Mouse (Mus musculus): Measurements from ENCODE around the gene Scarb2. TPM values are rescaled to one million over a fixed set of nuclear protein-coding genes. Genes with fewer than 3 reads are reported as not detected.

The Scarb2 gene
- polyA plus RNA-seq, 1 experiment: 78.7 TPM

GRCm38 (mm10) chr5:92486758-92487157 is 19.9 kb downstream of the Scarb2 start:
- TF ChIP-seq CTCF (IDR thresholded peaks at IDR 0.05; ENCODE audit: insufficient read depth, low read depth, low read length): no peak
- no peak for TF ChIP-seq POLR2A (IDR thresholded peaks at IDR 0.05; ENCODE audit: insufficient read depth, low read depth, low read length)
- WGBS: 91% methylated on average over 3 of the region's 3 CpGs
- Histone ChIP-seq H3K4me1 (ENCODE audit: control insufficient read depth, insufficient read depth, low read length) (peaks cover 12% of the 10 kb centered on the region), H3K27ac (ENCODE audit: insufficient read depth, low read depth, low read length) (no peak overlapping the region), H3K4me3 (ENCODE audit: insufficient read depth, low read depth, low read length) (no peak overlapping the region)

DNA sequence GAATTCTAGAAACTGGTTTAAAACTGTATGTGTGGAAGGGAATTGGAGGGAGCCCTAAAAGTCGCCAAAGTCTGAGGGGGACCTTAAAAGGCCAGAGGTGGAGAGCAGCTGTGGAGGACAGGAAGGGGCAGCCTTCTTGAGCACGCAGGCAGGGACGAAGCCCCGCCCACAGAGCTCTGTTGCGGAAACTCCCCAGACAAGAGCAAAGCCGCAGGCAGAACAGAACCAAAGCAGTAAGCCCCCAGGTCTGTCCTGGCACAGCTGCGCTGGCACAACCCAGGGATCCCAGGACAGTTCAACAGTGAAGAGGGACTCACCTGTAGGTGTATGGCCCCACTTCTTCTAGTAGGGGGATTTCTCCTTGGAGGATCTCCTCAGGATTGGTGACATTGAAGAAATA is 21.8 kb downstream of the Scarb2 start:
- Histone ChIP-seq H3K4me1 (ENCODE audit: control insufficient read depth, insufficient read depth, low read length) (peaks cover 6% of the 10 kb centered on the region), H3K4me3 (ENCODE audit: insufficient read depth, low read depth, low read length) (no peak overlapping the region), H3K27ac (ENCODE audit: insufficient read depth, low read depth, low read length) (no peak overlapping the region)
- TF ChIP-seq CTCF (IDR thresholded peaks at IDR 0.05; ENCODE audit: insufficient read depth, low read depth, low read length): no peak
- no peak for TF ChIP-seq POLR2A (IDR thresholded peaks at IDR 0.05; ENCODE audit: insufficient read depth, low read depth, low read length)
- 78% methylated on average over 7 of the region's 7 CpGs for WGBS

DNA sequence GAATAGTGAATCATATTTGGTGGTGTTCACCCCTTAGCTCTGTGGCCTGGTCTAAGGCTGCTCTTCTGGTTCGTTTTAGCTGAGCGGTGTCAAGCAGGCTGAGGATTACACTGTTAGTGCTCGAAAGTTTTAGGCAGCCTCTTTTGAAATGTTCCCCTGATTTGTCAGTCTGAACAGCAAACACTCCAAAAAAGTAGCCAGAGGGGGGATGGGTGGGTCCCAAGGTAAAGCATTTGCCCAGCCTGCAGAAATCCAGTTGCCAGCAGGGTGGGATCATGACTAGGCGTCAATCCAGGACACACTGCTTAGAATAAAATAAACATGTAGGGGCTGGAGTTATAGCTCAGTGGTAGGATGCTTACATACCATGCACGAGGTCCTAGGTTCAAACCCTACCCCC is 33.8 kb downstream of the Scarb2 start:
- WGBS: 78% methylated on average over 5 of the region's 5 CpGs
- no peak for TF ChIP-seq CTCF (IDR thresholded peaks at IDR 0.05; ENCODE audit: insufficient read depth, low read depth, low read length)
- TF ChIP-seq POLR2A (IDR thresholded peaks at IDR 0.05; ENCODE audit: insufficient read depth, low read depth, low read length): no peak
- H3K4me3 ChIP-seq (ENCODE audit: insufficient read depth, low read depth, low read length): no peak overlapping the region
- H3K4me1 ChIP-seq (ENCODE audit: control insufficient read depth, insufficient read depth, low read length): peaks cover 9% of the 10 kb centered on the region
- H3K27ac ChIP-seq (ENCODE audit: insufficient read depth, low read depth, low read length): no peak overlapping the region

GRCm38 (mm10) chr5:92471531-92471930 is 35.1 kb downstream of the Scarb2 start:
- H3K27ac ChIP-seq (ENCODE audit: insufficient read depth, low read depth, low read length): no peak overlapping the region
- no peak for TF ChIP-seq POLR2A (IDR thresholded peaks at IDR 0.05; ENCODE audit: insufficient read depth, low read depth, low read length)
- TF ChIP-seq CTCF (IDR thresholded peaks at IDR 0.05; ENCODE audit: insufficient read depth, low read depth, low read length): no peak
- no peak overlapping the region for H3K4me3 ChIP-seq (ENCODE audit: insufficient read depth, low read depth, low read length)
- H3K4me1 ChIP-seq (ENCODE audit: control insufficient read depth, insufficient read depth, low read length): peaks cover 9% of the 10 kb centered on the region
- 91% methylated on average over 4 of the region's 4 CpGs for WGBS

- 86% methylated on average over 18 of the region's 18 CpGs for WGBS
- H3K4me3 ChIP-seq (ENCODE audit: insufficient read depth, low read depth, low read length): no peak overlapping the region
- peaks cover 9% of the 10 kb centered on the region for H3K4me1 ChIP-seq (ENCODE audit: control insufficient read depth, insufficient read depth, low read length)
- no peak for TF ChIP-seq POLR2A (IDR thresholded peaks at IDR 0.05; ENCODE audit: insufficient read depth, low read depth, low read length)
- no peak for TF ChIP-seq CTCF (IDR thresholded peaks at IDR 0.05; ENCODE audit: insufficient read depth, low read depth, low read length)
- no peak overlapping the region for H3K27ac ChIP-seq (ENCODE audit: insufficient read depth, low read depth, low read length)
Observed at GRCm38 (mm10) chr5:92469201-92470130, 37.2 kb downstream of the Scarb2 start.

DNA sequence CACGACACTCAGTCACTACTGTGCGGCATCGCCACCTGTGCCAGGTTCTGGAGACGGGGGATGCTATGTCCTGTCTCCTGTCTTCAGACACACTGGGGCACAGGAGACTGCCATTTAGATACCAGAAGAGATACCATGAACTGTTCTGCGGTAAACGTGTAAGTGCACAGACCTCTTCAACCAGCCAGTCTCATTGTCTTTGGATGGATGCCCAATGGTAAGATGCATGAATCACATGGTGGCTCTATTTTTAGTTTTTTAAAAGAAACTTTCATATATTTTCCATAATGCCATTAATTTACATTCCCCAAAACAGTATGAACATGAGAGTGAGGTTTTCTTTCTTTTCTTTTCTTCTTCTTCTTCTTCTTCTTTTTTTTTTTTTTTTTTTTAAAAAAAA is 38.4 kb downstream of the Scarb2 start:
- Histone ChIP-seq H3K4me3 (ENCODE audit: insufficient read depth, low read depth, low read length) (no peak overlapping the region), H3K27ac (ENCODE audit: insufficient read depth, low read depth, low read length) (no peak overlapping the region), H3K4me1 (ENCODE audit: control insufficient read depth, insufficient read depth, low read length) (peaks cover 9% of the 10 kb centered on the region)
- TF ChIP-seq POLR2A (IDR thresholded peaks at IDR 0.05; ENCODE audit: insufficient read depth, low read depth, low read length): no peak
- no peak for TF ChIP-seq CTCF (IDR thresholded peaks at IDR 0.05; ENCODE audit: insufficient read depth, low read depth, low read length)
- 81% methylated on average over 6 of the region's 6 CpGs for WGBS

- H3K27ac ChIP-seq (ENCODE audit: insufficient read depth, low read depth, low read length): no peak overlapping the region
- TF ChIP-seq POLR2A (IDR thresholded peaks at IDR 0.05; ENCODE audit: insufficient read depth, low read depth, low read length) (no peak), CTCF (IDR thresholded peaks at IDR 0.05; ENCODE audit: insufficient read depth, low read depth, low read length) (no peak)
- peaks cover 9% of the 10 kb centered on the region for H3K4me1 ChIP-seq (ENCODE audit: control insufficient read depth, insufficient read depth, low read length)
- no peak overlapping the region for H3K4me3 ChIP-seq (ENCODE audit: insufficient read depth, low read depth, low read length)
- WGBS: 86% methylated on average over 8 of the region's 8 CpGs
Observed at GRCm38 (mm10) chr5:92467102-92467766, 39.4 kb downstream of the Scarb2 start.

- 88% methylated on average over 5 of the region's 5 CpGs for WGBS
- H3K4me1 ChIP-seq (ENCODE audit: control insufficient read depth, insufficient read depth, low read length): peaks cover 9% of the 10 kb centered on the region
- no peak overlapping the region for H3K27ac ChIP-seq (ENCODE audit: insufficient read depth, low read depth, low read length)
- TF ChIP-seq CTCF (IDR thresholded peaks at IDR 0.05; ENCODE audit: insufficient read depth, low read depth, low read length) (no peak), POLR2A (IDR thresholded peaks at IDR 0.05; ENCODE audit: insufficient read depth, low read depth, low read length) (no peak)
- no peak overlapping the region for H3K4me3 ChIP-seq (ENCODE audit: insufficient read depth, low read depth, low read length)
Observed at GRCm38 (mm10) chr5:92465511-92465910, 41.1 kb downstream of the Scarb2 start.

DNA sequence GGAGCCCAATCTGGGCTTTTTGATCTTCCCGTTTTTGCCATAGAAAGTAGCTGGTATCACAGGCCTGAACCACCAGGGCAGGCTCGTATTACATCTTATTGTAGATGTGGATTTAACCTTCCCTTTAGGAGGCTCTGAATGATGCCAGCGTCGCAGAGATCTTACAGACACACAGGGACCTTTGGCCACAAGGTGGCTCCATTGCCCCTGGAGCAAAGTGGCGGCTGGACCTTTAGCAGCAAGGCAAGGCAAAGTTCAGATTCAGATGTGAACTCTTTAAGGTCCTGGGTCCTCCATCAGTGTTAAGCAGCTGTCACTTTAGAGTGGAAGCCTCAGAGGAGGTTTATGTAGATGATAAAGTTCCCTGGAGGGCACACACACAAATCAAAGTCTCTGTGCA is 45.3 kb downstream of the Scarb2 start:
- H3K27ac ChIP-seq (ENCODE audit: insufficient read depth, low read depth, low read length): no peak overlapping the region
- no peak overlapping the region for H3K4me3 ChIP-seq (ENCODE audit: insufficient read depth, low read depth, low read length)
- WGBS: 25% methylated on average over 5 of the region's 5 CpGs
- H3K4me1 ChIP-seq (ENCODE audit: control insufficient read depth, insufficient read depth, low read length): no peaks in the 10 kb centered on the region
- TF ChIP-seq POLR2A (IDR thresholded peaks at IDR 0.05; ENCODE audit: insufficient read depth, low read depth, low read length) (no peak), CTCF (IDR thresholded peaks at IDR 0.05; ENCODE audit: insufficient read depth, low read depth, low read length) (peak; percentile 70)

Measured in olfactory bulb, adult 2 months (tissue).